Mouse (Mus musculus): ENCODE measurements around the gene Atic. TPM values are rescaled to one million over a fixed set of nuclear protein-coding genes. Genes with fewer than 3 reads are reported as not detected.

The Atic gene
- polyA plus RNA-seq, 1 experiment = 10.4 TPM

DNA sequence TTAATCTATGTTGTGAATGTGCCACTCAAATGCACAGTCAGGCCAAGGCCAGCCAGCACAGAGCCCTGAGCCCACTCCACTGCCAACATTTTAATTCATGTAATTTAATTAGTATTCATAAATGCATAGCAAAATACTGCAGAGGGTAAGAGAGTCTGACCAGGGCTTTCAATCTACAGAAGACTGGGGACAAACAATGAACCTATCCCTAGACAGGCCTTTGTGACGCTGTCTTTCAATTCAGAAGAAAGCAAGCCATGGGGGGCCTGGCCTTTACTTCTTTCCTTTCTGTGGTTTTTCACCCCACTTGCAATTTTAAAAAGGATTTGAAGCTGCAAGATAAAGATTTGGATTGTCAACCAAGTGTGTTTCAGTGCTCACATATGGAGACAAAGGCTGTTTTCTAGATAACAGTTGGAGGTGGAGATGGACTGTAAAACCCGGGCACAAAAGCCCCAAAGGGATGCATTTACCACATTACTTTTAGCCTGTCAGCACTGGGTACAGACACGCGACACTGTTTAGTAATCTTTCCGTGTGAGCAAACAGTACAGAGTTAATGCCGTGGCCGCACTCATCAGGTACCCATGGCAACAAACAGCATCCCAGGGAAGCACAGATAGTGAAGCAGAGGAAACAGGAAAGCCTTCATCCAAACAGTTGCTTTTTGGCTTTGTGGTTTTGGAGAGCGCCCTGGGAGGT lies 57.7 kb downstream of the Atic start:
- H3K4me1 ChIP-seq = no peaks in the 10 kb centered on the region
- TF ChIP-seq FLI1 (IDR thresholded peaks at IDR 0.05; ENCODE audit: low read length) = no peak
- no peak for TF ChIP-seq GATA1 (IDR thresholded peaks at IDR 0.05; ENCODE audit: borderline replicate concordance, low read length)
- H3K27me3 ChIP-seq (replicated peaks) = no peaks in the 10 kb centered on the region
- peaks cover 41% of the 10 kb centered on the region for H3K9me3 ChIP-seq
- H3K4me3 ChIP-seq (replicated peaks) = no peak overlapping the region
- no peaks in the 10 kb centered on the region for H3K36me3 ChIP-seq (replicated peaks; ENCODE audit: low read length)

- no peak for TF ChIP-seq FLI1 (IDR thresholded peaks at IDR 0.05; ENCODE audit: low read length)
- TF ChIP-seq GATA1 (IDR thresholded peaks at IDR 0.05; ENCODE audit: borderline replicate concordance, low read length) = no peak
- Histone ChIP-seq H3K4me3 (replicated peaks) (no peak overlapping the region), H3K4me1 (no peaks in the 10 kb centered on the region), H3K36me3 (replicated peaks; ENCODE audit: low read length) (no peaks in the 10 kb centered on the region), H3K27me3 (replicated peaks) (no peaks in the 10 kb centered on the region), H3K9me3 (peaks cover 34% of the 10 kb centered on the region)
Measured at GRCm38 (mm10) chr1:71621526-71621925, 64.6 kb downstream of the Atic start.

GRCm38 (mm10) chr1:71623625-71624024 lies 66.7 kb downstream of the Atic start:
- H3K9me3 ChIP-seq = peaks cover 44% of the 10 kb centered on the region
- no peaks in the 10 kb centered on the region for H3K4me1 ChIP-seq
- no peaks in the 10 kb centered on the region for H3K36me3 ChIP-seq (replicated peaks; ENCODE audit: low read length)
- TF ChIP-seq GATA1 (IDR thresholded peaks at IDR 0.05; ENCODE audit: borderline replicate concordance, low read length) (no peak), FLI1 (IDR thresholded peaks at IDR 0.05; ENCODE audit: low read length) (no peak)
- no peak overlapping the region for H3K4me3 ChIP-seq (replicated peaks)
- H3K27me3 ChIP-seq (replicated peaks) = no peaks in the 10 kb centered on the region

Other genes with a start within 250 kb of the Atic start
- 0.12 TPM in 1 of 2 replicates, not detected in the other for gene Abca12, start 142.2 kb upstream of the Atic start, polyA plus RNA-seq (2012; ENCODE audit: insufficient read depth, low replicate concordance)
- gene Fn1, start 96.0 kb downstream of the Atic start, polyA plus RNA-seq (2012; ENCODE audit: insufficient read depth, low replicate concordance) = 5.3 TPM in 1 of 2 replicates, not detected in the other